Mouse (Mus musculus) forelimb bud, embryonic 11.5 days (tissue): ENCODE measurements around the gene Lamb3.
"Not testable (repeated sequence)": the region's sequence is repeated elsewhere in the genome, so short reads cannot be mapped to it uniquely, and the experiment has no call there.

Experiments
- DNase-seq: peaks from one replicate; pipeline ENCODE4 v3.0.0-alpha.2; 2012; ENCODE audit warnings: low read depth, low spot score

The Lamb3 gene

DNA sequence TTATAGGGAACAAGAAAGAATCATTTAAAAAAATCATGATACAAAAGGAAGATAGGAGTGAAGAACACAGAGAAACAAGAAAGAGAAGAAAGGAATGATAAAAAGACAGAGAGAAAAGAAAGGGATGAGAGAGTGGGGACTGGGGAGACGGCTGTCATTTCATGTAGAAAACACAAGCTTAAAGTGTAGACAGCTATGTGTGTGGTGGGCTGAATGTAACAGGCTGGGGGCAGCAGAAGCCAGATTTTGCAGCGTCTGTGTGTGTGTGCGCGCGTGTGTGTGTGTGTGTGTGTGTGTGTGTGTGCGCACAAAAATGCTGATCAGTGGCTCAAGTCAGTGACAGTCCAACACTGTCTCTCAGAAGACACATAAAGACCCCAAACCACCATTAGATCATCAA is 36.7 kb downstream of the Lamb3 start:
- no peak for DNase-seq

GRCm38 (mm10) chr1:193250026-193250425 is 42.5 kb downstream of the Lamb3 start:
- no peak for DNase-seq

DNA sequence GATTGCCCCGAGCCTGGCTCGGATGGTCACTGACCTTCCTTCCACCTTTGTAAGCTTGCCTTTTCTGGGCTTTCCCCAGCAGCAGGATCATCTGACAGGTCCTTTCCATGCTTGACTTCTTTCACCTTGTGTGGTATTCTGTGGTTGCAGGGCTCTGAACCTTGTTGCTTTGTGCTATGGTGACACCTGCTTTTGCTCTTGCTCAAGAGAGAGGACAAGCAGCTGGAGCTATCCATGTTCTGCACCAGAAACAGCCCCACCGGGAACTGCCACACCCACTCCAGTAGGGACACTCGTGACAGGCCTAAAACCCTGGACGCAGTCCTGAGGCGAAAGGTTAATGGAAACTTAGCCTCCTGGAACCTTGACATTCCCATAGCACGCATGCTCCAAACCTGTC is 43.9 kb downstream of the Lamb3 start:
- DNase-seq = no peak

DNA sequence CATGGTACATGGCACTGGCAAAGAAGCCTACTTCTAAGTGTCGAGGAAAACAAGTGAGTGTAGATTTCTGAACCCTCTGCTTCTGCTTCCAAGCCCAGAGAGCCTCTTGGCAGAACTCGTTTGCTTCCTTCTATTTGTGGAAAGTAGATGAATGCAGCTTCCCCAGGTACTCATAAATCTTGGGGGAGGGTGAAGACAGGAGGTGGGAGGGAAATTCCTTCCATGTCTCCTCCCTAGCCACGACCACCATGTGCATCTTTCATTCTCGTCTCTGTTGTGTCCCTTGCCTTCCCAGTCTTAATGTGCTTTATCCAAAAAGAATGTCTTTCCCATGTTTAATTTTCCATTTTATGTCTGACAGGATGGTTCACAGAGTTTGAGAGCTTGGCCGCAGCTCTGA is 45.1 kb downstream of the Lamb3 start:
- no peak for DNase-seq

- not testable (repeated sequence) for DNase-seq
Observed at GRCm38 (mm10) chr1:193253895-193254294, 46.4 kb downstream of the Lamb3 start.

- DNase-seq = no peak
Observed at GRCm38 (mm10) chr1:193255032-193255431, 47.5 kb downstream of the Lamb3 start.

GRCm38 (mm10) chr1:193255488-193256288 is 48.2 kb downstream of the Lamb3 start:
- peak; percentile 32 for DNase-seq

GRCm38 (mm10) chr1:193256289-193256577 is 48.7 kb downstream of the Lamb3 start:
- no peak for DNase-seq

DNA sequence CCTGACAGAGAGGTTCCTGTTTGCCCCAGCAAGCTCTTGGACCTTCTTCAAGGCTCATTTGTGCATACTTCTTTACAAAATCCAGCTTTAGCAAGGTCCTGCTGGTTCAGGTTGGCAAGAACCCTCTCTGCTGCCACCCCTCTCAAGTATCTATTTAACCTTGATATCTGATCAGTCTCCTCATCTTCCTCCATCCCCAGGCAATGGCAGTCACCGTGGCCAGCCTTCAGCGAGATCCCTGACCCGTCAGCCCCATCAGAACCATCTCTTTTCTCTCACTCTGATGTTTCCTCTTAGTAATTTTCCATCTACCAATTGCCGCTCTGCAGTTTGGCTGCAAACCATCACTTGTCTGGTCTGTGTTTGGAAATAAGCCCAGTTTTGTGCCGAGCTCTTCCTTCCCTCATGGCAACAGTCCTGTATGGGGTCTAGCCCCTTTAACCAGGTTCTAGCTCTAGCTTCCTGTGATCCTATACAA is 49.2 kb downstream of the Lamb3 start:
- no peak for DNase-seq

GRCm38 (mm10) chr1:193259559-193259958 is 52.1 kb downstream of the Lamb3 start:
- DNase-seq = no peak

DNA sequence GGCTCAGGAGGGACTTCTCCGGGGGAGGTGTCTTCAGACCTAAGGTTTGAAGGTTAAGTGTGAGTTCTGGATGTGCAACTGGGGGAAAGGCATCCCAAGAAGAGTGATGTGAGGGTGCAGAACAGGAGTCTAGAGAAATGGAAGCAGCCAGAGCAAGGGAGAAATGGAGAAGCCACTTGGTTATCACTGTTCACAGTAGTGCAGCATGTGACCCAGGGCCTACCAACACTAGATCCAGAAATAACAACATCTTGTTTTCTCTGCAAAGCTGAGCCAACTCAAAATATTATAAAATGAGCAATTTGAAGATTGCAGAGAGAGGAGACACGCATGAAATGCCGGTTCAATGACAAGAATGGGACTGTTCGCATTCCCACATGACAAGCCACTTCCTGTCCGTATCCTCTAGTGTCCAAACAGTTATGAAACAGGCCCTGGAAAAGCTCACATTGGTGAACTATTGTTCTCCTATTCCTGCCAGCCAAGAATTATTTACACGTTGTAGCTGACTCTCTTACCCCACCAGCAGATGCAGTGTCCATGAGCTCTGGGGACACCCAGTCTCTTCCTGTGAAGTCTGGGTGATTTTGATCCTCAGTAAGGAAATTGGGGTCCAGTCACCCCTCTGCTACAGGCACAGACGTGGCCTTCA is 54.5 kb downstream of the Lamb3 start:
- DNase-seq = no peak

DNA sequence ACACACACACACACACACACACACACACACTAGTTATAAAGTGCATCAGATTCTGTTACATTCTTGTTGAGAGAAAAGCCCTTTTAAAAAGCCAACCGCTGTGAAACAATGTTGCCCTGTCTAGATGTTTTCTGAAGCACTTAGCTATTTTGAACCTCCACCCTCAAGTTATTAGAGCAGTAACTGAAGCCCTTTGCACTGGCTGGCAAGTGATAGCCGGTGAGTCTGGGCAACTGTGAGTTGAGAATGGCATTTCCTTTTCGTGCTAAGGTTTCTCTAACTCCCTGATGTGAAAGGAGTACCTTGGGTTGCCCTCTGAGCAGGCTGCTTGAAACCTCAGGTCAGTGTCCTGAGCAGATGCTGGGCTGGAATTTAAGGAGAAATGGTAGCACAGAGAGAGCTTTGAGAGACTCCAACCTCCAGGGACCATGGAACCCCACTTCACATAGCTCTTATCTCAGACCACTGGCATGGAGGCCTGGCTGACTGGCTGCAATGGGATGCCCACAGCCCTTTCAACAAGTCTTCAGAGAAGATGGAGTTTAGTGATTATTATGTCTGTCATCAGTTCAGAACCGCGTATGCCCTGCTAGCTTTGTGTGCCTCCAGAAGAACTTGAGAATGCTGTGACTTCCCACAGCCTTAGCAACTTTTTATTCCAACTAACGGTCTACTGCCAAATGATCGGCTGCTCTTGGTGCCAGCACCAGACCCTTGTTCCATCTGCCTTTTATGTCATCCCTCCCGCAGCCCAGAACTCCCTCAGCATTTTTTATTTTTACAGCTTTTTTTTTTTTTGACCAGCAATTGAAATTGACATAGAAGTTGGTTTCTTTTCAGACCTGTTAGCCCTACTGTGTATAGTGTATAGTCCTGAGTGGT is 55.8 kb downstream of the Lamb3 start:
- DNase-seq = no peak

DNA sequence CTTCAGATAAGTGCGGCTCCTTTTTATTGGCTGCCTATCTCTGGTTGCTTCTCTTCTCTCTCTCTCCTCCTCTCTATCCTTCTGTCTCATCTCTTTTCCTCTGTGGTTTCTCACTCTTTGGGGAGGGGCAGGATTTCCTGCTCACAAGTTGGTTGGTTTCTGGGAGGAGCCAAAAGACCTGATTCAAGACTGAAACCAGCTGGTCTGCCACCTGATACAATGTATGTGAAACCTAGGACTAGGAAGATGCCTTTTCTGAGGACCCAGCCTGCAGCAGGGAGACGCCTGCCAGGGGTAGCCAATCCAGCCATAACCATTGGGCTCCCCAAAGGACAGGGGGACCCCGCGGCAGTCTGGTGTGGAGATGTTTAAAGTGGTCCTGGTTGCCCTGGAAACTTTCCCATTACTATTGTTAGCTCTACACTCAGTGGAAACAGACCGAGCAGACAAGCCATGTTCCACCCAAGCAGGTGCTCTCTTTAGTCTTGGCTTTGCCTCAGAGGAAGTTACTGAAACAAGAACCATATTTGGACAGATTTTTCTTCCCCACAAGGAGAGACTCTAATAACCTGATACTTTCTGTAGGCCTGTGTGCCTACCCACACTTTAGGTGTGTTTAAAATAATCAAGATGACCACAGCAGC is 56.6 kb downstream of the Lamb3 start, which contains the start of gene Hsd11b1:
TSS of gene Hsd11b1 (minus strand) at position 121 of the 644 bp plus-strand sequence.
- DNase-seq = no peak

GRCm38 (mm10) chr1:193265734-193266133 is 58.2 kb downstream of the Lamb3 start:
- DNase-seq = no peak

- DNase-seq = no peak
Observed at GRCm38 (mm10) chr1:193270965-193271763, 63.7 kb downstream of the Lamb3 start.

- peak; percentile 29 for DNase-seq
Observed at GRCm38 (mm10) chr1:193272137-193272915, 64.8 kb downstream of the Lamb3 start.

DNA sequence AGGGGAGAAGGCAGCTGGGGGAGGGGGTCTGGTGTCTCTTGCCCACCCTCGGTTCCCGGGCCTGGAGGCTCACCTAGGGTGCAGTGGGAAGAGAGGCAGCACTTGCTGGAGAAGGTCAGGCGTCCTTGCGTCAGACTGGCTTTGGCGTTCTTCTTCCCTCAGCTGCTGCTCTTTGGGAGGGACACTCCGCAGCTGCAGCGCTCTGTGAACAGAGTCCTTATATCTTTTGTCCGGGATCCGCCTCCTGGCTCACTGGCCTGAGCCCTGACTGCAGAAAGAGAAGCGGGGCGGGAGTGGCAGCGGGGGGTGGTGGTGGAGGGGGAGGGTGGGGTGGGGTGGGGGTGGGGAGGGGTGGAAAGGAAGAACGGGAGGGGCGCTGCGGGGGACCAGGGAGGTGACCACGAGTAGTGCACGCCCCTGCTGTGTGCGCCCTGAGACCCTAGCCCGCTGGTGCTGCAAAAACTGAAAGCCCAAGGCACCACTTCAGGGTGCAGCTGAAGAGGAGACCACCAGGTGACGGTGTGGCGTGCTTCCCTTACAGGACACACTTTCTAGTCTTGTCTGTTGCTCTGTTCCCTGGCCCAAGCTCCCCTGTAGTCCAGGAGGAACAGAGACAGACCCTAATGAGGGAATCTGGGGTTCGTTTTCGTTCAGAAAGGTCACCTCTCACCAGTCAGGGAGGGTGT is 65.6 kb downstream of the Lamb3 start, which contains the start of gene G0s2:
TSS of gene G0s2 (minus strand) at position 302 of the 686 bp plus-strand sequence.
- DNase-seq = peak; percentile 31

GRCm38 (mm10) chr1:193274407-193275071 is 67.0 kb downstream of the Lamb3 start:
- DNase-seq = no peak
